Mouse (Mus musculus) liver, adult 10 weeks (tissue): ENCODE results near the gene Zer1. TPM values are rescaled to one million over a fixed set of nuclear protein-coding genes. Genes with fewer than 3 reads are reported as not detected.

Experiments used
- polyA plus RNA-seq: library from polyadenylated mRNA; stranded (reverse); fragments of 350-450 nt; fragmentation: Illumina TruSeq; extraction: RNeasy Lipid Tissue Mini Kit (QIAGEN cat#74804); gene quantifications from one replicate; pipeline ENCODE4 v1.2.3, GENCODE M21; 2014; ENCODE audit warnings: low read depth, low replicate concordance

The Zer1 gene
- 2.0 TPM for polyA plus RNA-seq

GRCm38 (mm10) chr2:30124472-30125274 is at the start of gene Zer1:
TSS of gene Zer1 (minus strand) at chr2:30124585.

DNA sequence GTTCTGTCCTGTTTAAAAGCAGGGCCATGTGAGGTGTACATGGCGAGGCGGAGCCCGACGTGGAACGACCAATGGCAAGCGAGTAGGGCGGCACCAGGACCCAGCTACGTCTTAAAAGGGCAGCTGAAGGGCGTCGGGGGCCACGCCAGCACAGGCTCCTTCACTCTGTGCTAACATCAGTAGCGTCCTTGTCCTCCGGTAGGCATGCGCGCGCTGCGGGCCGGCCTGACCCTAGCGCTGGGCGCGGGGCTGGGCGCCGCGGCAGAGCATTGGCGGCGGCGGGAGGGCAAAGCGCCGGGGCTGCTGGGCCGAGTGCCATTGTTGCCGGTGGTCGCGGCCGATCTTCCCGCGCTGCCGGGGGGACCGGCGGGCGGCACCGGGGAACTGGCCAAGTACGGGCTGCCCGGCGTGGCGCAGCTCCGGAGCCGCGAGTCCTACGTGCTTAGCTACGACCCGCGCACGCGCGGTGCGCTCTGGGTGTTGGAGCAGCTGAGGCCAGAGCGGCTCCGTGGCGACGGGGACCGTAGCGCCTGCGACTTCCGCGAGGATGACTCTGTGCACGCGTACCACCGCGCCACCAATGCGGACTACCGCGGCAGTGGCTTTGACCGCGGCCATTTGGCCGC is 47.1 kb upstream of the Zer1 start, which contains the start of gene Endog:
TSS of gene Endog (plus strand) at position 123 of the 626 bp plus-strand sequence.

DNA sequence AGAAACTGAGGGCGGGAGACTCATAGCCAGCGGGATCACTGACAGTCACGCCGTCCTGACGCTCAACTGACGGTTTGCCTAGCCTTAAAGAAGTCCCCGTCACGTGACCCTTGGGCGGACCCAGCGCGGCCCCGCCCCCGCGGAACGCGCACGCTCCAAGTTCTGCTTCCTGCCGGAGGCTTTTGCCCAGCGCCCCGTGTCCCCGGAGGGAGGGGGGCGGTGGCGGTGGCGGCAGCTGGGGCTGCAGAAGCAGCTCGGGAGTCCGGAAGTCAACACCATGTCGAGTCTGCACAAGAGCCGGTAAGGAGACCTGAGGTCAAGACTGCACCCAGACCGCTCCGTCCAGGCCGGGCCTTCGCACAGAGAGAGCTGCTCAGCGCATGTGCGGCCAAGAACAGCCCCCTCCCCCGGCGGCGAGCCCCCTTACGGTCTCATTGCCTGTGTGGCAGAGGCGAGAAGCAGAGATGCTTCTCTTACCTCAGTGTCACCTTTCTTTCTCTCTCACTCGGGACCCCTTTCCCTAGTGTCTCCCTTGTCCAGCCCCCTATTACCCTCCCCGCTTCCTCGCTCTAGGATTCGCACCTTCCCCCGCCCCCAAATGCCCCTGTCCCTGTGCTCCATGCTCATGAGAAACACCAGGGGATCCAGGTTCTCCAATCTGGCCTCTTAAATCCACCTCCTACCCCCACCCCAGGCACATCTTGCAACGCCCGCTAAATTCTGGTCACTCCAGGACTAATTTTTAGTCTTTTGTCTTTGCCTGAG is 9.4 kb upstream of the Zer1 start, which contains the start of gene Tbc1d13:
TSS of gene Tbc1d13 (plus strand) at position 134 of the 765 bp plus-strand sequence.

GRCm38 (mm10) chr2:30093471-30094207 is 30.7 kb downstream of the Zer1 start, which contains the start of gene Zdhhc12:
TSS of gene Zdhhc12 (minus strand) at chr2:30093648.

DNA sequence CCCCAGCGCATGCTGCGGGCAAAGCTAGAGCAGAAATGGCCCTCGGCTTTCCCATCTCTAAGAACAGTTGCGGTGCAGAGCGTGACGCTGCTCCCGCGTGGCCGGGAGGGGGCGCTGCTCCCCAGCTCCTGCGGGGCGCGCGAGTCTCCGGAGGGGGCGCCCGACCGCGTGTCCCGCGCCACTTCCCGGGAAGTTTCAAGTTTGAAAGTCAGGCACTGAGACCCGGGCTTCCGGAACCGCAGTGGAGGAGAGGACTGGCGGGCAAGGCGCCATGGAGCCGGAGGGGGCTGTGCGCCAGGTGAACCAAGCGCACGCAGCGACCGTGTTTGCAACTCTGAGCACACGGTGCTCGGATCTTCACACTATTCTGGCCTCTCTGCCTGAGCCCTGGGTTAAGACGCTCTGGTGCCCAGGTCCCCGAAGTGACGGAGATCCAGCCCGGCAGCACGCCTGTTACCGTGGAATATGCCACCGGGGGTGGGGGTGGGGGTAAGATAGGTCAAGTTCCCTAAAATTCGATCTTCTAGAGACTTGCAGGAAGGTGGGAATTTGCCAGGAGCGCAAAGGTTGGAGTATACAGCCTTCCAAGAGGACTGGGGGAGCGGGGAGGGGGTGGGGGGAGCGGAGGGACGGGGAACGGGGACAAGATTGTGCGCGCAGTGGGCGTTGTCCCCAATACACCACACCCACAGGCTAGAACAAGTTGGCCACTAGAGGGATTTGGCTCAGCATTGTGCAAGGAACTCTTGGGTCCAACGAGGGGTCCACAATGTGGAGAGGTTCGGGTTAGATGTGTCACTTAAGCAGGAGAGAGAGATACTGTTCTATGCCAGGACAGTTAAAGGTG is 46.7 kb downstream of the Zer1 start, which contains the start of gene Pkn3:
TSS of gene Pkn3 (plus strand) at position 183 of the 847 bp plus-strand sequence.

DNA sequence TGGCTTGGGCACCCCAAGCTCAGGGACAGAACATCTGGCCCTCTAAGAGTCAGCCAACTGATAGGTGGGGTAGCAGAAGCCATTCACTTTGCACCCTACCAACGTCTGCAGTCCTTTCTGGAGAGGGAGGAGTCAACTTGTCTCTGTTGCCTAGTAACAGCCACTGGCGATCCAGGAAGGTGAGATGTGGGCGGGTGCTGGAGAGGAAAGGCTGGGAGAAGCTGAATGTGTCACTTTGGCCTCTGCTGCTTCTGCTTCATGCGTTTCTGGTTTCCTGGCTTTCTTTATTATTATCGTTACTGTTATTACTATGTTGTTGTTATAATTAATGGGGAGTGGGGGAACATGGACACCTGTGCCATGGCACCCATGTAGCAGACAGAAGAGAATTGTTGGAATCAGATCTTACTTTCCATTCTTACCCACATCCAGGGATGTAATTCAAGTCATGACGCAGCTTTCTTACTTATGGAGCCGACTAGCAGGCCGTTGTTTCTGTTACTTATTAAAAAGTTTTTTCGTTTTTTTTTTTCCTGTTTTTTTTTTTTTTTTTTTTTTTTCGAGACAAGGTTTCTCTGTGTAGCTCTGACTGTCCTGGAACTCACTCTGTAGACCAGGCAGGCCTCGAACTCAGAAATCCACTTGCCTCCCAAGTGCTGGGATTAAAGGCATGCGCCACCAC is 67.0 kb downstream of the Zer1 start, which contains the start of gene Set:
TSS of gene Set (plus strand) at position 156 of the 682 bp plus-strand sequence.

DNA sequence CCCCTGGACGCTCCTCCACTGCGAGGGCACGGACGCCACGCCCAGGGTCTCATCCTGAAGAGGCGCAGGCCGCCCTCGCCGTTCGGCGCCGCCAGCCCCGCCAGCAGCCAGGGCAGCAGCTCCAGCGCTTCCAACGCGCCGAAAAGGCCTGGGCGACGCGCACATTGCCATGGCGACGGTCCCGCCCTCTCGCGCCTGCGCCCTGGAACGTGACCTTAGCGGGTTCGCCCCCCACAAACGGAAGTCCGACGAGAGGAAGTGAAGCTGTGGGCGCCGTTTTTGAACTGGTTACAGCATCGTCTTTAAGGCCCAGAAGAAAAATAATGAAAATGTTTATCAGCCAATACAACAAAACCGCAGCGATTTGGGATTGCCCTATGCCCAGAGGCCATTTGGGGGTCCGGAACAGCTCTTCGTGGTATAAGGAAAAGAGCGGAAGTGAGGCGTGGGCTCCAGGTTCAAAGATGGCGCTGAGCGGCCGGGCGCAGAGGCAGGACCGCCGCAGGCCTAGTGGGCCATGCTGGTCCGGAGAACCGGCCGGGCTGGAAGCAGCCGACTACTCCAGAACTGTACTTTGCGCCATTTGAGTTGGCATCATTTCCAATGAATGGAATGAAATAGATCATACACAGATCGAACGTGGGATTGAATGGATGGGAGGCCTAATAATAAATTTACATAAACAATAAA is 75.5 kb downstream of the Zer1 start, which contains the start of gene Wdr34:
TSS of gene Wdr34 (minus strand) at position 183 of the 690 bp plus-strand sequence.

Other genes with a start within 250 kb of the Zer1 start
- gene Odf2, start 235.4 kb downstream of the Zer1 start, polyA plus RNA-seq: 2.8 TPM
- 12.1 TPM for gene Gle1, start 189.2 kb downstream of the Zer1 start, polyA plus RNA-seq
- gene Sptan1, start 159.0 kb downstream of the Zer1 start, polyA plus RNA-seq: 9.0 TPM
- 0.34 TPM for gene Wdr34, start 75.7 kb downstream of the Zer1 start, polyA plus RNA-seq
- gene Set, start 67.2 kb downstream of the Zer1 start, polyA plus RNA-seq: 144 TPM
- gene Pkn3, start 46.9 kb downstream of the Zer1 start, polyA plus RNA-seq: not detected
- gene Zdhhc12, start 30.9 kb downstream of the Zer1 start, polyA plus RNA-seq: 2.7 TPM
- gene Tbc1d13, start 9.2 kb upstream of the Zer1 start, polyA plus RNA-seq: 6.5 TPM
- gene Endog, start 46.9 kb upstream of the Zer1 start, polyA plus RNA-seq: 0.64 TPM
- gene Spout1, start 53.9 kb upstream of the Zer1 start, polyA plus RNA-seq: 0.53 TPM
- 13.5 TPM for gene Kyat1, start 81.3 kb upstream of the Zer1 start, polyA plus RNA-seq
- 3.3 TPM for gene Lrrc8a, start 113.1 kb upstream of the Zer1 start, polyA plus RNA-seq
- gene Gm28035, start 116.0 kb upstream of the Zer1 start, polyA plus RNA-seq: 0.26 TPM
- 72.7 TPM for gene Phyhd1, start 141.6 kb upstream of the Zer1 start, polyA plus RNA-seq
- gene Gm28038, start 156.5 kb upstream of the Zer1 start, polyA plus RNA-seq: not detected
- gene Dolk, start 161.7 kb upstream of the Zer1 start, polyA plus RNA-seq: 5.8 TPM
- gene Nup188, start 161.8 kb upstream of the Zer1 start, polyA plus RNA-seq: 1.1 TPM
- gene Sh3glb2, start 234.8 kb upstream of the Zer1 start, polyA plus RNA-seq: 1.8 TPM
- gene Miga2, start 239.6 kb upstream of the Zer1 start, polyA plus RNA-seq: 2.6 TPM